Mouse (Mus musculus): ENCODE results near the gene Cd4. TPM values are rescaled to one million over a fixed set of nuclear protein-coding genes. Genes with fewer than 3 reads are reported as not detected.
A peak's percentile ranks its signal among the peaks of the same experiment; 100 is the strongest.

Gene Cd4
- polyA plus RNA-seq, 1 experiment: not detected

- no peak for TF ChIP-seq GATA1 (IDR thresholded peaks at IDR 0.05; ENCODE audit: low read length)
Observed at GRCm38 (mm10) chr6:124847305-124847704, 40.7 kb downstream of the Cd4 start.

GRCm38 (mm10) chr6:124840241-124841167 lies 47.5 kb downstream of the Cd4 start, which contains the start of gene Gnb3:
Gene Gnb3 (minus strand): TSS chr6:124840275.
- TF ChIP-seq GATA1 (IDR thresholded peaks at IDR 0.05; ENCODE audit: low read length): peak; percentile 30

GRCm38 (mm10) chr6:124839805-124840204 lies 48.2 kb downstream of the Cd4 start:
- TF ChIP-seq GATA1 (IDR thresholded peaks at IDR 0.05; ENCODE audit: low read length): no peak

- TF ChIP-seq GATA1 (IDR thresholded peaks at IDR 0.05; ENCODE audit: low read length): no peak
Observed at GRCm38 (mm10) chr6:124836411-124836810, 51.6 kb downstream of the Cd4 start.

GRCm38 (mm10) chr6:124835531-124835930 lies 52.5 kb downstream of the Cd4 start:
- TF ChIP-seq GATA1 (IDR thresholded peaks at IDR 0.05; ENCODE audit: low read length): no peak

- no peak for TF ChIP-seq GATA1 (IDR thresholded peaks at IDR 0.05; ENCODE audit: low read length)
Observed at GRCm38 (mm10) chr6:124834512-124835081, 53.4 kb downstream of the Cd4 start.

GRCm38 (mm10) chr6:124831649-124832048 lies 56.4 kb downstream of the Cd4 start:
- TF ChIP-seq GATA1 (IDR thresholded peaks at IDR 0.05; ENCODE audit: low read length): no peak

- no peak for TF ChIP-seq GATA1 (IDR thresholded peaks at IDR 0.05; ENCODE audit: low read length)
Observed at GRCm38 (mm10) chr6:124829799-124830700, 58.0 kb downstream of the Cd4 start.

- TF ChIP-seq GATA1 (IDR thresholded peaks at IDR 0.05; ENCODE audit: low read length): no peak
Observed at GRCm38 (mm10) chr6:124828868-124829798, 58.9 kb downstream of the Cd4 start, which contains the start of the genes Usp5 and Cdca3. Gene Usp5 (minus strand): TSS chr6:124829484. Gene Cdca3 (plus strand): TSS chr6:124829547.

GRCm38 (mm10) chr6:124828101-124828592 lies 59.9 kb downstream of the Cd4 start:
- TF ChIP-seq GATA1 (IDR thresholded peaks at IDR 0.05; ENCODE audit: low read length): no peak

GRCm38 (mm10) chr6:124822049-124822448 lies 66.0 kb downstream of the Cd4 start:
- TF ChIP-seq GATA1 (IDR thresholded peaks at IDR 0.05; ENCODE audit: low read length): no peak

GRCm38 (mm10) chr6:124820891-124821290 lies 67.1 kb downstream of the Cd4 start:
- no peak for TF ChIP-seq GATA1 (IDR thresholded peaks at IDR 0.05; ENCODE audit: low read length)

- TF ChIP-seq GATA1 (IDR thresholded peaks at IDR 0.05; ENCODE audit: low read length): no peak
Observed at GRCm38 (mm10) chr6:124817971-124818370, 70.0 kb downstream of the Cd4 start.

GRCm38 (mm10) chr6:124817563-124817962 lies 70.5 kb downstream of the Cd4 start:
- TF ChIP-seq GATA1 (IDR thresholded peaks at IDR 0.05; ENCODE audit: low read length): no peak

Data from G1E-ER4 (cell line).